10 mouse cellular contexts compared by ENCODE assay signal in the genomic region with DNA sequence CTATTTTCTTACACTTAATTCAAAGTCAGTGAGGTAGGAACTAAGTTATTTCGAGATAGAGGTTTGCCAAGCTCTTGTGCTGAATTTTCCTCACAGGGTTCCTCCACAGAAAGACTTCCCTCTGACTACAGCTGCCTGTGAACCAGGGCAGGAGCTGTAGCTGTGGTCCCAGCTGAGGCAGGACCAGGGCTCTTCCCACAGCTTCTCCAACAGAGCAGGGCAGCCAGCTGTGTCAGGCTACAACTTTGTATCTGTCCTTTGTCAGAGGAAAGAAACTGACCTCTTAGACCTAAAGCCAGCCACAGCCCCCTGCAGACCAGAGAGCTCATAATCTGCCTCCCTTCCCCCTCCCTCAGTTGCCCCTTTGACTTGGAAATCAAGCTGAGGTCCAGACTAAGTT. TPM values are rescaled to one million over a fixed set of nuclear protein-coding genes. Genes with fewer than 3 reads are reported as not detected.
DNase-seq lines count a peak whose midpoint lies in the region; TF ChIP-seq lines count a peak whose summit lies in the region.
"Not testable (repeated sequence)": the region's sequence is repeated elsewhere in the genome, so short reads cannot be mapped to it uniquely, and the experiment has no call there.
"Had no signal": no experiment of that assay in that cellular context is flagged by ENCODE, and none has a peak within 500 bp of the region (broad histone marks: within the 10 kb centered on the region; RNA-seq: fewer than 3 reads in every experiment).

No protein-coding gene starts in this region.

- not testable (repeated sequence) for H3K9me3 ChIP-seq in hindbrain, embryonic 10.5 days

- peak overlapping the region; percentile 39 for H3K4me3 ChIP-seq in heart, adult 2 months
- not testable (repeated sequence) for H3K4me3 ChIP-seq in hindbrain, embryonic 10.5 days; layer of hippocampus, adult 2 months

- peak overlapping the region; percentile 80 for H3K27ac ChIP-seq in heart, adult 2 months
- peak overlapping the region; percentile 53; the same call in 1 of the 2 replicates for H3K27ac ChIP-seq in hindbrain, embryonic 10.5 days
- H3K27ac ChIP-seq in layer of hippocampus, adult 2 months = peak overlapping the region; percentile 23; the same call in 1 of the 2 replicates

- peak; percentile 14 for DNase-seq in CD4-positive, CD25-positive, alpha-beta regulatory T cell, adult 2 months (ENCODE audit: low read depth, low spot score)
- peak; percentile 6 for DNase-seq in embryo, embryonic 10 days (ENCODE audit: low spot score)
- peak; percentile 34 to 41 for DNase-seq in heart, adult 2 months
- DNase-seq in hindbrain, embryonic 10.5 days (ENCODE audit: low spot score) = peak; percentile 9
- not testable (repeated sequence) for DNase-seq in layer of hippocampus, adult 2 months (ENCODE audit: low spot score in 2 of 2)
- DNase-seq in lung, postnatal 14 days = peak; percentile 5
- DNase-seq in ovary, postnatal 36 days (ENCODE audit: low spot score) = peak; percentile 7
- DNase-seq in thymus, postnatal 0 days (ENCODE audit: low spot score) = peak; percentile 21

- not testable (repeated sequence) for H3K79me2 ChIP-seq in heart, adult 2 months (replicated peaks; ENCODE audit: control insufficient read depth, insufficient read depth, low read length)

- TF ChIP-seq CTCF in heart, adult 2 months (IDR thresholded peaks at IDR 0.05); layer of hippocampus, adult 2 months (conservative IDR thresholded peaks at IDR 0.05): not testable (repeated sequence)

- not testable (repeated sequence) for H3K36me3 ChIP-seq in heart, adult 2 months (ENCODE audit: control insufficient read depth, insufficient read depth, low read length); hindbrain, embryonic 10.5 days

- peak overlapping the region; percentile 66 for H3K9ac ChIP-seq in heart, adult 2 months (ENCODE audit: low read depth, low read length)

- 21% methylated on average over 1 of the region's 1 CpGs for WGBS in heart, adult 2 months
- whole genome bisulfite sequencing in hindbrain, embryonic 10.5 days = 29% methylated on average over 1 of the region's 1 CpGs

- not testable (repeated sequence) for H3K4me1 ChIP-seq in heart, adult 2 months (ENCODE audit: control insufficient read depth, insufficient read depth, low read length); hindbrain, embryonic 10.5 days (replicated peaks)

- not testable (repeated sequence) for TF ChIP-seq POLR2A in heart, adult 2 months (IDR thresholded peaks at IDR 0.05; ENCODE audit: insufficient read depth, low read depth, low read length)

- not testable (repeated sequence) for H3K27me3 ChIP-seq in heart, adult 2 months (ENCODE audit: control insufficient read depth, insufficient read depth, low read length); hindbrain, embryonic 10.5 days (ENCODE audit: insufficient read depth, poor library complexity, severe bottlenecking)

- not testable (repeated sequence) for TF ChIP-seq EP300 in heart, adult 2 months (IDR thresholded peaks at IDR 0.05; ENCODE audit: insufficient read depth, low read depth, low read length)

- intact Hi-C loops in heart, adult 2 months (cut with DNase I) = loop anchor here (2.0 to 10.0 kb wide), 3 partner anchors 29 to 125 kb away; a partner anchor contains a TSS

RNA-seq across cellular contexts. Expression of a gene that starts 29.6 kb away (rescaled TPM):
- 1 to 10 TPM; 7.4 to 9.4 TPM for total RNA-seq in heart, adult 2 months (2021)
- polyA plus RNA-seq in heart, adult 2 months (2012; rRNA removed) = 5.6 and 11.3 TPM in 2 replicates
- 0.78 and 0.80 TPM in 2 replicates for polyA plus RNA-seq in hindbrain, embryonic 10.5 days (2016; fragmentation: Nextera tagmentation; extraction: Ambion mirVana)
- total RNA-seq in layer of hippocampus, adult 2 months (2021) = 1 to 10 TPM; 1.3 to 2.2 TPM
- polyA plus RNA-seq in thymus, postnatal 0 days (2015; fragmentation: Nextera tagmentation; extraction: Ambion mirVana) = 20.9 and 31.5 TPM in 2 replicates
- polyA plus RNA-seq: C2C12 had no signal

RNA-seq across cellular contexts. Expression of a gene that starts 29.6 kb away (rescaled TPM):
- total RNA-seq in heart, adult 2 months (2021) = under 1 TPM; 0.13 to 0.23 TPM
- polyA plus RNA-seq in heart, adult 2 months (2012; rRNA removed) = 0.29 TPM in 2 replicates
- polyA plus RNA-seq in hindbrain, embryonic 10.5 days (2016; fragmentation: Nextera tagmentation; extraction: Ambion mirVana) = 0.33 and 0.62 TPM in 2 replicates
- under 1 TPM in 1 of 2 experiments, not detected in 1; 0.15 TPM for total RNA-seq in layer of hippocampus, adult 2 months (2021)
- polyA plus RNA-seq in thymus, postnatal 0 days (2015; fragmentation: Nextera tagmentation; extraction: Ambion mirVana) = 61.9 and 67.2 TPM in 2 replicates
- polyA plus RNA-seq: C2C12 had no signal

RNA-seq across cellular contexts. Expression of a gene that starts 29.6 kb away (rescaled TPM):
- 10 to 100 TPM in 1 of 2 experiments, 1 to 10 TPM in 1; 4.6 to 11.5 TPM for total RNA-seq in heart, adult 2 months (2021)
- polyA plus RNA-seq in heart, adult 2 months (2012; rRNA removed) = 7.8 and 10.4 TPM in 2 replicates
- polyA plus RNA-seq in hindbrain, embryonic 10.5 days (2016; fragmentation: Nextera tagmentation; extraction: Ambion mirVana) = 0.24 and 0.31 TPM in 2 replicates
- 1 to 10 TPM; 1.0 to 1.7 TPM for total RNA-seq in layer of hippocampus, adult 2 months (2021)
- polyA plus RNA-seq in thymus, postnatal 0 days (2015; fragmentation: Nextera tagmentation; extraction: Ambion mirVana) = 59.6 and 66.2 TPM in 2 replicates
- total RNA-seq: common myeloid progenitor, adult 5-6 weeks had no signal
- polyA plus RNA-seq: C2C12 had no signal

Comparison
In these comparisons a context has a peak if more than half of its experiments do, and no peak if none do; other contexts are left out.
1. H3K27ac ChIP-seq: peak in every context shown above with its lines; median percentile 80 in heart, adult 2 months; 53 in hindbrain, embryonic 10.5 days; 23 in layer of hippocampus, adult 2 months.
2. RNA of a gene that starts 29.6 kb away (polyA plus RNA-seq): 61.9 to 67.2 TPM in thymus, postnatal 0 days; 0.33 to 0.62 TPM in hindbrain, embryonic 10.5 days and 0.29 TPM in heart, adult 2 months; every median in the first group is over 10 times any median in the second.